Comparison of ENCODE assay signal across 8 mouse cellular contexts in genomic region chr15:99668881-99669280, GRCm38 (mm10). TPM values are rescaled to one million over a fixed set of nuclear protein-coding genes. Genes with fewer than 3 reads are reported as not detected.
DNase-seq lines count a peak whose midpoint lies in the region; ATAC-seq lines count a peak whose summit lies in the region.
"Had no signal": no experiment of that assay in that cellular context is flagged by ENCODE, and none has a peak within 500 bp of the region (broad histone marks: within the 10 kb centered on the region; RNA-seq: fewer than 3 reads in every experiment).

No protein-coding gene starts in this region.

- H3K4me1 ChIP-seq in hindbrain, embryonic 15.5 days (replicated peaks): peaks cover 75% of the 10 kb centered on the region
- H3K4me1 ChIP-seq in midbrain, embryonic 15.5 days: peaks cover 76% of the 10 kb centered on the region

- H3K9me3 ChIP-seq in hindbrain, embryonic 15.5 days: no peaks in the 10 kb centered on the region
- H3K9me3 ChIP-seq in midbrain, embryonic 15.5 days: no peaks in the 10 kb centered on the region

- no peaks in the 10 kb centered on the region for H3K36me3 ChIP-seq in hindbrain, embryonic 15.5 days
- H3K36me3 ChIP-seq in midbrain, embryonic 15.5 days (replicated peaks): no peaks in the 10 kb centered on the region

- no peak for ATAC-seq in hindbrain, embryonic 15.5 days (ENCODE audit: low FRiP score, low read depth)
- no peak for ATAC-seq in midbrain, embryonic 15.5 days (replicated peaks)

- H3K27me3 ChIP-seq in hindbrain, embryonic 15.5 days: no peaks in the 10 kb centered on the region
- H3K27me3 ChIP-seq in midbrain, embryonic 15.5 days (replicated peaks): no peaks in the 10 kb centered on the region

- H3K4me3 ChIP-seq in hindbrain, embryonic 15.5 days: peak overlapping the region; percentile 5; the same call in 1 of the 2 replicates
- H3K4me3 ChIP-seq in midbrain, embryonic 15.5 days: no peak overlapping the region

- peak overlapping the region; percentile 23; the same call in 1 of the 2 replicates for H3K9ac ChIP-seq in hindbrain, embryonic 15.5 days
- H3K9ac ChIP-seq in midbrain, embryonic 15.5 days: no peak overlapping the region

- WGBS in hindbrain, embryonic 15.5 days: 2% methylated on average over 12 of the region's 12 CpGs
- WGBS in midbrain, embryonic 15.5 days: 2% methylated on average over 12 of the region's 12 CpGs

- DNase-seq in T-cell, adult 2 months (ENCODE audit: low spot score): peak; percentile 68
- DNase-seq in cerebellum, postnatal 14 days: peak; percentile 90 to 91
- peak; percentile 71 to 78 for DNase-seq in frontal cortex, postnatal 25 days (ENCODE audit: low spot score in 2 of 2)
- DNase-seq in left cerebral cortex, postnatal 25 days (ENCODE audit: low spot score in 2 of 2): peak; percentile 79 to 80
- peak; percentile 44 for DNase-seq in spleen, adult 12 weeks (ENCODE audit: low spot score)

- H3K27ac ChIP-seq in hindbrain, embryonic 15.5 days (replicated peaks): peak overlapping the region; percentile 93
- H3K27ac ChIP-seq in midbrain, embryonic 15.5 days: peak overlapping the region; percentile 96; the same call in 1 of the 2 replicates

- peak overlapping the region; percentile 72 for H3K4me2 ChIP-seq in hindbrain, embryonic 15.5 days
- peak overlapping the region; percentile 21 for H3K4me2 ChIP-seq in midbrain, embryonic 15.5 days

- intact Hi-C loops in left cerebral cortex, postnatal 25 days (cut with DNase I): loop anchor here (1.0 kb wide), 2 partner anchors 73 to 172 kb away; no protein-coding TSS in a partner anchor

RNA-seq across cellular contexts. Expression of gene Asic1, which starts 1.3 kb away (rescaled TPM):
- 58.1 and 63.6 TPM in 2 replicates for polyA plus RNA-seq in hindbrain, embryonic 15.5 days (2015; fragmentation: Nextera tagmentation; extraction: Ambion mirVana)
- total RNA-seq in left cerebral cortex, postnatal 25 days (2021): 10 to 100 TPM; 73.8 to 78.5 TPM
- 64.0 and 65.9 TPM in 2 replicates for polyA plus RNA-seq in midbrain, embryonic 15.5 days (2015; fragmentation: Nextera tagmentation; extraction: Ambion mirVana)

RNA-seq across cellular contexts. Expression of gene Racgap1, which starts 17.4 kb away (rescaled TPM):
- 63.3 and 67.1 TPM in 2 replicates for polyA plus RNA-seq in hindbrain, embryonic 15.5 days (2015; fragmentation: Nextera tagmentation; extraction: Ambion mirVana)
- 1 to 10 TPM; 6.8 to 9.2 TPM for total RNA-seq in left cerebral cortex, postnatal 25 days (2021)
- 49.0 and 56.9 TPM in 2 replicates for polyA plus RNA-seq in midbrain, embryonic 15.5 days (2015; fragmentation: Nextera tagmentation; extraction: Ambion mirVana)

RNA-seq across cellular contexts. Expression of gene Smarcd1, which starts 33.0 kb away (rescaled TPM):
- 89.1 and 96.4 TPM in 2 replicates for polyA plus RNA-seq in hindbrain, embryonic 15.5 days (2015; fragmentation: Nextera tagmentation; extraction: Ambion mirVana)
- total RNA-seq in left cerebral cortex, postnatal 25 days (2021): 100 to 1,000 TPM; 159 to 164 TPM
- 114 and 119 TPM in 2 replicates for polyA plus RNA-seq in midbrain, embryonic 15.5 days (2015; fragmentation: Nextera tagmentation; extraction: Ambion mirVana)

RNA-seq across cellular contexts. Expression of gene Gm17349, which starts 36.4 kb away (rescaled TPM):
- polyA plus RNA-seq in hindbrain, embryonic 15.5 days (2015; fragmentation: Nextera tagmentation; extraction: Ambion mirVana): not detected in 2 replicates
- 1 to 10 TPM; 7.1 to 7.6 TPM for total RNA-seq in left cerebral cortex, postnatal 25 days (2021)
- not detected in 2 replicates for polyA plus RNA-seq in midbrain, embryonic 15.5 days (2015; fragmentation: Nextera tagmentation; extraction: Ambion mirVana)
- polyA plus RNA-seq: liver, embryonic 16.5 days had no signal

RNA-seq across cellular contexts. Expression of gene Gpd1, which starts 48.4 kb away (rescaled TPM):
- polyA plus RNA-seq in hindbrain, embryonic 15.5 days (2015; fragmentation: Nextera tagmentation; extraction: Ambion mirVana): 3.6 and 4.7 TPM in 2 replicates
- total RNA-seq in left cerebral cortex, postnatal 25 days (2021): 10 to 100 TPM; 86.4 to 88.3 TPM
- 1.5 and 1.8 TPM in 2 replicates for polyA plus RNA-seq in midbrain, embryonic 15.5 days (2015; fragmentation: Nextera tagmentation; extraction: Ambion mirVana)
